Mouse (Mus musculus) erythroblast, embryonic 14.5 days (primary cell): ENCODE data around the gene Cdkn1a.

Source experiments
- GATA1 ChIP-seq: IDR thresholded peaks from 2 replicates; pipeline ENCODE4 v1.6.1; 2012; ENCODE audit warnings: low read length, inconsistent platforms, mixed read lengths
- TAL1 ChIP-seq: IDR thresholded peaks from 3 replicates; pipeline ENCODE4 v1.6.1; 2012; ENCODE audit warnings: low read length, inconsistent platforms, mixed read lengths

GRCm38 (mm10) chr17:29149766-29150165, 59.0 kb downstream of the Cdkn1a start:
- TF ChIP-seq TAL1: no peak
- TF ChIP-seq GATA1: no peak
